Mouse (Mus musculus): ENCODE measurements at regions not wholly inside any gene's neighbourhood (a gene's known extent, or its start where the extent isn't known, plus 50 kb on each side); places are given as distances from the start of the nearest gene placed in this dataset.

DNA sequence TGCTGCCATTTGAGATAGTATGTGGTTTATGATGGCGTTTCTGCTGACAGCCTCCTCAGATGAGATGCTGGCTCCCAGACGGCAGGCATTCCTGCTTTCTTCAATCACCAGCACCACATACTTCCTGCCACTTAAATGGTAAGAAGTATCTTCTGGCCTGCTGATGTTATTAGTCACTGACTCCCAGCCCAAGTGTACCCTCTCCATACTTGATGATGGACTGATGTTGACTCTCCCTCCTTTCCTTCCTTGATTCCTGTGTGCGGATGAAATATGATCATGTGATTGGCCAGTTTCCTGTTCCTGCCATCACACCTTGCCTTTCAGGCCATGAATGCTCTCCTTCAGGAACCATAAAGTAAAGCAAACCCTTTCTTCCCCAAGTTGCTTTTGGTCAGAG lies 50.8 kb upstream of the Rpl10-ps3 start:
- no peak for TF ChIP-seq CTCF (IDR thresholded peaks at IDR 0.05; ENCODE audit: extremely low read depth, insufficient read depth, insufficient read length, insufficient replicate concordance)
- TF ChIP-seq POLR2A (IDR thresholded peaks at IDR 0.05; ENCODE audit: low read depth, low read length): no peak
